Mouse (Mus musculus) megakaryocyte, embryonic 14.5 days (primary cell): ENCODE data around the gene Zfp710.

Source experiments
- FLI1 ChIP-seq: IDR thresholded peaks from 2 replicates; pipeline ENCODE4 v1.6.1; 2012; ENCODE audit warnings: low read length, inconsistent platforms, mixed read lengths
- GATA1 ChIP-seq: IDR thresholded peaks from 3 replicates; pipeline ENCODE4 v1.6.1; 2012; ENCODE audit warnings: mixed read lengths, low read length, inconsistent platforms, borderline replicate concordance

GRCm38 (mm10) chr7:80032216-80033052 is 7.8 kb downstream of the Zfp710 start:
- no peak for TF ChIP-seq FLI1
- no peak for TF ChIP-seq GATA1
